Mouse (Mus musculus) ES-Bruce4 (cell line): Measurements from ENCODE around the gene Csrnp1.

Source experiments
- CTCF ChIP-seq: IDR thresholded peaks from one replicate; pipeline ENCODE4 v1.8.1; 2011; ENCODE audit warnings: low read depth, low read length
- EP300 ChIP-seq: IDR thresholded peaks from 2 replicates; pipeline ENCODE4 v1.6.1; 2011; ENCODE audit warnings: low read depth, low read length; ENCODE audit not compliant: insufficient read depth
- POLR2A ChIP-seq: IDR thresholded peaks from one replicate; pipeline ENCODE4 v1.8.1; 2011; ENCODE audit warnings: low read length; ENCODE audit not compliant: insufficient read depth

DNA sequence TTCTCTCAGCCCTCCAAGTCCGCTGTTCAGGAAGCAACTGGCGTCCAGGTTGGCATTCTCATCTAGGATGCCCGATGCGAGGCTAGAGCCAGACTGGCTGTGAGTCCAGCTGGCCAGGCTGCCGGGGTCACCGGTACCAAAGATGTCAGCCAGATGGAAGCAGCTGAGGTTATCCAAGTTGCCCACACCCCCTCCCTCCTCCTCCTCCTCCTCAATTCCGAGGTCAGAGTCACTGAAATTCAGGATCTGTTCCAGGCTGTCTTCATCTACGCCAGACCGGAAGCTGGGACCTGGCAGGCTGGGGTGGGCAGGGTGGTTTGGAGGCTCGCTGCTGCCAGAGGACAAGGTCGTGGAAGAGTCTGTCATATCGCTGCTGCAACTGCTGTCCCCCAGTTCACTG is 11.9 kb downstream of the Csrnp1 start:
- TF ChIP-seq CTCF, result no peak
- TF ChIP-seq POLR2A, result no peak
- no peak for TF ChIP-seq EP300
